Comparison of ENCODE assay signal across 10 mouse cellular contexts in genomic region chr11:25288346-25288745, GRCm38 (mm10).
DNase-seq lines count a peak whose midpoint lies in the region; TF ChIP-seq lines count a peak whose summit lies in the region.
"Had no signal": no experiment of that assay in that cellular context is flagged by ENCODE, and none has a peak within 500 bp of the region (broad histone marks: within the 10 kb centered on the region; RNA-seq: fewer than 3 reads in every experiment).

No protein-coding gene starts in this region.

- H3K27me3 ChIP-seq in splenic B cell, adult 2 months (ENCODE audit: control insufficient read depth, insufficient read depth, low read length, poor library complexity, severe bottlenecking), result no peaks in the 10 kb centered on the region
- H3K27me3 ChIP-seq: liver, embryonic 12.5 days; midbrain, embryonic 15.5 days had no signal

- H3K4me3 ChIP-seq in gastrocnemius, adult 2 months, result peak overlapping the region; percentile 52
- peak overlapping the region; percentile 40 for H3K4me3 ChIP-seq in left cerebral cortex, adult 2 months
- H3K4me3 ChIP-seq: liver, embryonic 12.5 days; midbrain, embryonic 15.5 days had no signal

- H3K36me3 ChIP-seq in splenic B cell, adult 2 months (ENCODE audit: control insufficient read depth, insufficient read depth, low read length, poor library complexity, severe bottlenecking), result no peaks in the 10 kb centered on the region
- H3K36me3 ChIP-seq: liver, embryonic 12.5 days; midbrain, embryonic 15.5 days had no signal

- no peak overlapping the region for H3K27ac ChIP-seq in gastrocnemius, adult 2 months
- H3K27ac ChIP-seq in left cerebral cortex, adult 2 months, result peak overlapping the region; percentile 29; the same call in 1 of the 2 replicates
- H3K27ac ChIP-seq: liver, embryonic 12.5 days; midbrain, embryonic 15.5 days had no signal

- intact Hi-C loops in gastrocnemius, adult 2 months (cut with DNase I), result no loop called here
- intact Hi-C loops in left cerebral cortex, adult 2 months (cut with DNase I), result loop anchor here (5.0 kb wide), 2 partner anchors 131 to 256 kb away; no protein-coding TSS in a partner anchor
- intact Hi-C loops in left cerebral cortex, postnatal 14 days (cut with DNase I), result no loop called here

- no peak for TF ChIP-seq CTCF in gastrocnemius, adult 2 months (IDR thresholded peaks at IDR 0.05)
- TF ChIP-seq CTCF in left cerebral cortex, adult 2 months (IDR thresholded peaks at IDR 0.05), result no peak

- no peak for DNase-seq in gastrocnemius, adult 2 months
- no peak for DNase-seq in gastrocnemius, postnatal 4 days (ENCODE audit: low spot score in 2 of 2)
- DNase-seq in left cerebral cortex, adult 2 months (ENCODE audit: extremely low spot score in 1 of 2, low spot score in 2 of 2), result no peak
- no peak for DNase-seq in left cerebral cortex, postnatal 14 days (ENCODE audit: low spot score in 2 of 2)
- peak; percentile 34 for DNase-seq in forelimb bud, embryonic 11.5 days (ENCODE audit: low read depth, low spot score)
- peak; percentile 29 for DNase-seq in splenic B cell, adult 2 months (ENCODE audit: low read depth, low spot score)
- DNase-seq in cerebellum, adult 9-11 months, result no peak
- DNase-seq in cerebellum, postnatal 25 days, result no peak

Comparison
In these comparisons a context has a peak if more than half of its experiments do, and no peak if none do; other contexts are left out.
1. DNase-seq: peak in forelimb bud, embryonic 11.5 days (single experiment) and splenic B cell, adult 2 months (single experiment); none in gastrocnemius, adult 2 months (single experiment), gastrocnemius, postnatal 4 days (0 of 2), left cerebral cortex, adult 2 months (0 of 2), left cerebral cortex, postnatal 14 days (0 of 2), cerebellum, adult 9-11 months (single experiment) and cerebellum, postnatal 25 days (0 of 2).